Mouse (Mus musculus) heart, adult 11 months (tissue): ENCODE results near the gene Csnk2b.

Experiments
- DNase-seq: peaks from one replicate; pipeline ENCODE4 v3.0.0; 2022

The Csnk2b gene

GRCm38 (mm10) chr17:35083929-35084497 lies 37.8 kb downstream of the Csnk2b start:
- DNase-seq: no peak

- DNase-seq: no peak
These were observed 38.8 kb downstream of the Csnk2b start for GRCm38 (mm10) chr17:35082841-35083576.

- DNase-seq: no peak
These were observed 41.1 kb downstream of the Csnk2b start for GRCm38 (mm10) chr17:35080710-35081109.

- DNase-seq: no peak
These were observed 41.6 kb downstream of the Csnk2b start for GRCm38 (mm10) chr17:35080248-35080647.

GRCm38 (mm10) chr17:35079778-35080177 lies 42.1 kb downstream of the Csnk2b start:
- peak; percentile 93 for DNase-seq

GRCm38 (mm10) chr17:35077786-35078233 lies 44.0 kb downstream of the Csnk2b start, which contains the start of gene Ly6g6d:
TSS of gene Ly6g6d (minus strand) at chr17:35078065.
- DNase-seq: peak; percentile 97

GRCm38 (mm10) chr17:35077285-35077684 lies 44.6 kb downstream of the Csnk2b start:
- peak; percentile 94 for DNase-seq

GRCm38 (mm10) chr17:35076507-35077176 lies 45.2 kb downstream of the Csnk2b start, which contains the start of gene Ly6g6e:
TSS of gene Ly6g6e (plus strand) at chr17:35076902.
- no peak for DNase-seq

GRCm38 (mm10) chr17:35074097-35074496 lies 47.8 kb downstream of the Csnk2b start:
- DNase-seq: no peak

GRCm38 (mm10) chr17:35071454-35071853 lies 50.4 kb downstream of the Csnk2b start:
- DNase-seq: no peak

GRCm38 (mm10) chr17:35070556-35071229 lies 51.2 kb downstream of the Csnk2b start:
- DNase-seq: peak; percentile 95

- no peak for DNase-seq
These were observed 53.5 kb downstream of the Csnk2b start for GRCm38 (mm10) chr17:35068213-35068914.
